Mouse (Mus musculus): ENCODE results near the gene Dlgap1. TPM values are rescaled to one million over a fixed set of nuclear protein-coding genes. Genes with fewer than 3 reads are reported as not detected.

Dlgap1 gene
- polyA plus RNA-seq, 2 experiments from 2014 or later = 0.21 TPM; not detected in 1

DNA sequence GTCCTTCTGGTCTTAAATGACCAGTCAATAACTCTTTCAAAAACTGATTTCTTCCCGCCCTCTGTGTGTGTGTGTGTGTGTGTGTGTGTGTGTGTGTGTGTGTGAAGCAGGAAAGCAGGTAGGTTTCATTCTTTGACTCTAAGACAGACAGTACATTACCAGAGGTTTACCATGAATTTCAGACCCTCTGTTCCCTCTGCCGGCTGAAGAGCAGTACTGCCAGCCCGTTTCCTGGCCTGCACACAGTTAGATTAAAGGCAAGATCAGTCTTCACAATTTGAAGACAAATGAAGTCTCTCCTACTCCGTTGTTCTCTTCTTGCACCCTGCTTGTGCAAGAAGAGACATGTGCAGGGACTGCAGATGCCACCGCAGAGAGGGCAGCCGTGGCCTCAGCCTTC lies 373.0 kb downstream of the Dlgap1 start:
- ATAC-seq = no peak

- no peak for ATAC-seq
Measured at GRCm38 (mm10) chr17:70347403-70347802, 378.5 kb downstream of the Dlgap1 start.

GRCm38 (mm10) chr17:70363561-70363960 lies 394.7 kb downstream of the Dlgap1 start:
- ATAC-seq = no peak

- no peak for ATAC-seq
Measured at GRCm38 (mm10) chr17:70363971-70364370, 395.1 kb downstream of the Dlgap1 start.

DNA sequence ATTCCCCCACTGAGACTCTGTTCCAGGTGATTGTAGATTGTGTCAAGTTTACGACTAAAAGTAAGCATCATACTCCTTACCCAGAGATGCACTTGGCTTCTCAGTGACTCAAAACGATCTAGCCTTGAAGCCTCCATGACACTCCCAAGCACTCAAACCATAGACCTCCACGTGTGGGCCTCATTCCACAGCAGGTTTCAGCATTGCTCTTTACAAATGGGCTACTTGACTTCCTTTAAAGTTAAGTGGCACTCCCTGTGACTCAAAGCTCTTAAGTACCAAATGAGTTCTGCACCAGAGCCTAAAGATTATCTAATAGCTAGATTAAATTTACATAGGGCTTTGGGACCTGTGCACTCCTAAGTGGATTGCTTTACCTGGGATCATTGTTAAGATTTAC lies 400.3 kb downstream of the Dlgap1 start:
- no peak for ATAC-seq

DNA sequence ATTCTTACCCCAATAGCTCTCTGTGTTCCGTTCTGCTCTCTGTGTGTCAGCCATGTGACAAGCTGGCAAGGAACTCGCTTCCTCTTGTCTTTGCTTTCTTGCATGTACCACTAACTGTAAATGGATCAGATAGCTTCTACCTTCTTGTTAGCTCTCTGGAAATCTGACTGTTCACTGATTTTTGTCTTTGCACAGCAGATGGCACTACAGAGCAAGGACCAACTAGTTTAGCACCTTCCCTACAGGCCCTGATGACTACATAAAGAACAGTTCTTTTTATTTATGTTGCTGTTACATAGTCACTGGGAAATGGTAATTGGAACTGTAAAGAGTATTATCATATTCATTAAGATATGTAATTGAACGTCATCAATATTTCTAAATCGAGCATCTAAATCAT lies 408.1 kb downstream of the Dlgap1 start:
- ATAC-seq = no peak

GRCm38 (mm10) chr17:70388447-70388846 lies 419.6 kb downstream of the Dlgap1 start:
- ATAC-seq = no peak

DNA sequence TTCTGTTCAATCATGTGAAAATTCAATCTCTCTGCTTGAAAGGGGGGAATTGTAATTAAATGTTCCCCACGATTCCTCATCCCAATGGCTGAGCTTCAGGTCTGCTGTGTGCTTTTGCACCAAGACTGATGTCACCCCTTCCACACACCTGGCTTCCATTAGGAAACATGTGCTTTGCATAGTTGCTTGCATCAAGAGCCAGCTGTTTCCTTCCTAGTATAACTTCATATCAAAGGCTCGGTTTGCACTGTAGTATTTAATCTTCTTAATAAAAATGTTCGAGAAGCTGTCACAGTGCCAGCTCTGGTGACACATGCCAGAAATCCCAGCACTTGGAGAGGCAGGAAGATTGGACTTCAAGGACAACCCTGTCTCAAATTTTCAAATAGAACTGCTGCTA lies 428.3 kb downstream of the Dlgap1 start:
- no peak for ATAC-seq

DNA sequence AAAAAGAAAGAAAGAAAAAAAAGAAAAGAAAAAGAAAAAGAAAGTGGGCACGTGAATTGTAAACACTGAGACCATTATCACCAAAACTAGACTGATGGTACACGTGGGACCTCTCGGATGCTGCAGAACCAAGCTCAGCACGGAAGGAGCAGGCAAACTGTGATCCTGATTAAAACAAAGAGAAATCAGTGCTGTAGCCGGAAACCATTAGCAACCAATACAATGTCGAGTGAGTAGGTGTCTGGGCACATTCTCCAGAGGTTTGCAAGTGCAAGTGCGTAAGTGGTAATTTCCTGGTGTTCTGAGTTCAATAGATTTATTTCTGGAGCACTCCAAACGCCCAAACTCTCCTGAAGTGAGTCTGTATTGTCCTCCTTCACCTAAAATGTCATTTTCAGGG lies 428.8 kb downstream of the Dlgap1 start:
- no peak for ATAC-seq

DNA sequence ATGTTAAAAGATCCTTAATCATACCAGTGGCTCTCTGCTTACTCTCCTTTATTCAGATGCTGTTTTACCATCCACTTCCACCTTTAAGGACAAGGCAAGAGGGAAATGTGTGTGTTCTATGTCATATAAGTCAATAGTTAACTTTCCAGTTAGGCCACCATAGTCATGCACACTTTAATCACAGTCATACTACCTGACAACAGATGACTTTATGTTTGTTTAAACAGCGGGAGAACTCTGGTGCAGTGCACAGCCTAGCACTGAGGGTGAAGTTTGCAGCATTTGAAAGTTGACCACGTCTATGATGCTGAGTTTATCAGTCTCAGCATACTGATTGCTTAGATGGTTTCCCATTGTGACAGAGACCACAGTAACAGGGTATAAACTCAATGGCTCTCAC lies 433.0 kb downstream of the Dlgap1 start:
- no peak for ATAC-seq

GRCm38 (mm10) chr17:70403750-70404149 lies 434.9 kb downstream of the Dlgap1 start:
- ATAC-seq = no peak

- ATAC-seq = no peak
Measured at GRCm38 (mm10) chr17:70414202-70414601, 445.3 kb downstream of the Dlgap1 start.

- ATAC-seq = no peak
Measured at GRCm38 (mm10) chr17:70427866-70428265, 459.0 kb downstream of the Dlgap1 start.

DNA sequence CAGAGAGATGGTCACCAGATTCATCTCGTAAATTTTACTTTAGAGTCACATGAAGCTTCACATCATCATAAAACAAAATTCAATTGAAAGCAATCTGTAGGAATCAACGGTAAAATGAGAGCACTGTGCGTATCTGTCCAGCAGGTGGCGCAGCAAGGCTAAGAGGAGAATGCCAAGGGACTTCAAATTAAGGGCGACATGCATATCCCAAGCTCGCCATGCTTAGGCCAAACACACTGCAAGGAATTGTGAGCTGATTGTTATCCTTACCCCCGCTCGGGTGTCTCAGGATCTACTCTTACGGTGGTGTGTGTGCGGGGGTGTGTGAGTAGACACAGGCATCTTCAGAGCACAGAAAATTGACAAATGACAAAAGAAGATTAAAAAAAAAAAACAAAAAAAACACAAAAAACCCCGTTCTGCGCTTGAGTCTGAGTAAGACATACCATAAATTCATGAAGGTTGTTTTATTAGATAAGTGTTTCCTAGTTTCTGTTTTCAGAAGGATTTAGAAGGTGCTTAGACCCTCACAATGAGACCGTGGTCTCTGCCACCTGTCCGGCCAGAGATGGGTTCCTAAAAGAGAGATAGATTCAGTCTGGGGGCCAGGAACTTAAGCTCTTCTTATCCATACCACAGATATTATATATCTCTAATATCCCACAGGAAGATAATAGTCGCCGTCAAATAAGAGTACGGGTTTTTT lies 461.0 kb downstream of the Dlgap1 start:
- ATAC-seq = peak; percentile 6

GRCm38 (mm10) chr17:70430452-70430787 lies 461.5 kb downstream of the Dlgap1 start:
- no peak for ATAC-seq

- ATAC-seq = no peak
Measured at GRCm38 (mm10) chr17:70432834-70433233, 464.0 kb downstream of the Dlgap1 start.

DNA sequence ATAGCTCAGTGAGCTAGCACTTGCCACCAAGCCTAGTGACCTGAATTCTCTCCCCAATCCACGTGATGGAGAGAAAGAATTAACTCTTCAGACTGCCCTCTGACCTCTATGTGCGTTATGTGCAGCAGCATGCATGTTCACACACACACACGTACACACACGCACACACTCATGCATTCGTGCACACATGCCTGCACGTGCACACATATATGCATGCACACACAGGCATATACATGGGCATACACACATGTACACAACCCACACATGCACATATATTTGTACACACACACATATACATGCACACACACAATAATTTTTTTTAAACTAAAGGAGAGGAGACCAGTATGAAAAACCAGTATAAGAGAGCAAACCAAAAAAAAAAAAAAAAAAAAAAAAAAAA lies 465.7 kb downstream of the Dlgap1 start:
- no peak for ATAC-seq

DNA sequence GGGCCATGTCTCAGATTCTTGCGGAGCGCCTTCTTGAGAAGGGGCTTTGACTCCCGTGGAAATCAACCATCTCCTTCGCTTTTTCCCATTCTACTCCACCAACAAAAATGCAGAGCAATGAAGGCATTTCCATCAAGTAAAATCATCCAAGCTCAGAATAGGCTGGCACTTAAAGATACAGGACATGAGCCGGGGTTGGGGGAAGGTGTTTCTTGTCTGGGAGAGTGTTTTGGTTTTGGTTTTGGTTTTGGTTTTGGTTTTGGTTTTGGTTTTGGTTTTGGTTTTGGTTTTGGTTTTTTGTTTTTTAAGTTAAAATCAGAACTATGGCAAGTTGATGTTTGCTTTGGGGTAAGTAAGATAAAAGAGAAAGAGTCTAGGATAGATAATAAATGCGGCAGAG lies 466.7 kb downstream of the Dlgap1 start:
- no peak for ATAC-seq

- ATAC-seq = no peak
Measured at GRCm38 (mm10) chr17:70437229-70437628, 468.4 kb downstream of the Dlgap1 start.

- ATAC-seq = no peak
Measured at GRCm38 (mm10) chr17:70442976-70443375, 474.1 kb downstream of the Dlgap1 start.

GRCm38 (mm10) chr17:70446451-70446850 lies 477.6 kb downstream of the Dlgap1 start:
- ATAC-seq = no peak

DNA sequence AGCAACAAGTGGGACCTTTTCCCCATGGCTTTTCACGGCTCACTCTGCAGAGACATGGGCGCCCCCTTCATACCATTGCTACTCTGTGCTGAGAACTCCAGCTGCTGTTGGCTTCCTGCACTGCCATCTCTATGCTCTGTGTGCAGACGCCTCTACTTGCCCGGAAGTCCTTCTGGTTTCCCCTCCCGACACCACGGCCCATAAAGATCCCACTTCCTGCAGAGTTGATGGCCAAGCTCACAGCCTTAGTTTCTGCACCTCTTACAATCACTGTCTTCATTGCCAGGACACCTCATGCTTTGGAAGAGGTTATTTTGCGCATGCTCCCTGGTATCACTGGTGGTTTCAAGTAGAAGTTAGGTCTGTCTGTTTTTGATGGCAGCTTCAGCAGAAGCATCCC lies 486.2 kb downstream of the Dlgap1 start:
- ATAC-seq = no peak

- no peak for ATAC-seq
Measured at GRCm38 (mm10) chr17:70457103-70457502, 488.2 kb downstream of the Dlgap1 start.

- ATAC-seq = no peak
Measured at GRCm38 (mm10) chr17:70462231-70462630, 493.4 kb downstream of the Dlgap1 start.

- ATAC-seq = no peak
Measured at GRCm38 (mm10) chr17:70462771-70463491, 494.1 kb downstream of the Dlgap1 start.
